Mouse (Mus musculus): ENCODE data around the gene Eif4e1b. TPM values are rescaled to one million over a fixed set of nuclear protein-coding genes. Genes with fewer than 3 reads are reported as not detected.

Gene Eif4e1b
- polyA plus RNA-seq, 1 experiment from 2014 or later, result not detected

Other genes with a start within 250 kb of the Eif4e1b start
- gene 4833439L19Rik, start 218.6 kb upstream of the Eif4e1b start, polyA plus RNA-seq (2014; fragmentation: Nextera tagmentation; extraction: Ambion mirVana), result 259 and 289 TPM in 2 replicates
- 57.4 and 72.5 TPM in 2 replicates for gene Arl10, start 209.0 kb upstream of the Eif4e1b start, polyA plus RNA-seq (2014; fragmentation: Nextera tagmentation; extraction: Ambion mirVana)
- 31.4 and 38.8 TPM in 2 replicates for gene Nop16, start 193.9 kb upstream of the Eif4e1b start, polyA plus RNA-seq (2014; fragmentation: Nextera tagmentation; extraction: Ambion mirVana)
- 213 and 245 TPM in 2 replicates for gene Higd2a, start 193.8 kb upstream of the Eif4e1b start, polyA plus RNA-seq (2014; fragmentation: Nextera tagmentation; extraction: Ambion mirVana)
- 84.4 and 107 TPM in 2 replicates for gene Cltb, start 172.7 kb upstream of the Eif4e1b start, polyA plus RNA-seq (2014; fragmentation: Nextera tagmentation; extraction: Ambion mirVana)
- gene Faf2, start 162.2 kb upstream of the Eif4e1b start, polyA plus RNA-seq (2014; fragmentation: Nextera tagmentation; extraction: Ambion mirVana), result 90.3 and 93.9 TPM in 2 replicates
- 73.5 and 86.4 TPM in 2 replicates for gene Rnf44, start 90.1 kb upstream of the Eif4e1b start, polyA plus RNA-seq (2014; fragmentation: Nextera tagmentation; extraction: Ambion mirVana)
- 0.05 and 0.14 TPM in 2 replicates for gene Cdhr2, start 82.5 kb upstream of the Eif4e1b start, polyA plus RNA-seq (2014; fragmentation: Nextera tagmentation; extraction: Ambion mirVana)
- gene Gprin1, start 34.1 kb upstream of the Eif4e1b start, polyA plus RNA-seq (2014; fragmentation: Nextera tagmentation; extraction: Ambion mirVana), result 16.8 and 17.4 TPM in 2 replicates
- gene Sncb, start 17.4 kb upstream of the Eif4e1b start, polyA plus RNA-seq (2014; fragmentation: Nextera tagmentation; extraction: Ambion mirVana), result 25.7 and 31.8 TPM in 2 replicates
- gene Tspan17, start 5.4 kb downstream of the Eif4e1b start, polyA plus RNA-seq (2014; fragmentation: Nextera tagmentation; extraction: Ambion mirVana), result 16.0 and 16.3 TPM in 2 replicates
- gene Unc5a, start 165.4 kb downstream of the Eif4e1b start, polyA plus RNA-seq (2014; fragmentation: Nextera tagmentation; extraction: Ambion mirVana), result 12.3 and 16.2 TPM in 2 replicates
- gene Hk3, start 237.4 kb downstream of the Eif4e1b start, polyA plus RNA-seq (2014; fragmentation: Nextera tagmentation; extraction: Ambion mirVana), result 0.80 and 1.1 TPM in 2 replicates

All from forebrain, embryonic 14.5 days (tissue).